Mouse (Mus musculus) ES-E14 (cell line): ENCODE results near the gene Tsfm. TPM values are rescaled to one million over a fixed set of nuclear protein-coding genes. Genes with fewer than 3 reads are reported as not detected.
A peak's percentile ranks its signal among the peaks of the same experiment; 100 is the strongest.

Experiments used
- DNase-seq: peaks from one replicate; pipeline ENCODE4 v3.0.0-alpha.2; 2013; ENCODE audit warnings: low read depth, low spot score
- H3K27ac ChIP-seq: 2 replicates; pipeline ENCODE4 v1.5.1; 2012; ENCODE audit warnings: low read depth, mild to moderate bottlenecking, low read length, moderate library complexity, mixed read lengths; ENCODE audit not compliant: poor library complexity, insufficient read depth, severe bottlenecking
- H3K36me3 ChIP-seq: 2 replicates; pipeline ENCODE4 v1.6.1; 2012; ENCODE audit warnings: mild to moderate bottlenecking, low read length, moderate library complexity, mixed read lengths; ENCODE audit not compliant: control insufficient read depth, poor library complexity, insufficient read depth, severe bottlenecking
- H3K4me1 ChIP-seq, 2 experiments: fragments of 150-350 bp in 1 of 2; sonication (generic) in 1 of 2; 2 replicates each; pipeline ENCODE4 v1.6.1; 2012; ENCODE audit warnings: low read length in 2 of 2, mild to moderate bottlenecking in 1 of 2, mixed read lengths in 1 of 2; ENCODE audit not compliant: control insufficient read depth in 2 of 2, insufficient read depth in 2 of 2, poor library complexity in 1 of 2
- H3K4me3 ChIP-seq, 2 experiments: fragments of 150-350 bp in 1 of 2; sonication (generic) in 1 of 2; 2 replicates each; pipeline ENCODE4 v1.5.1; 2012; ENCODE audit warnings: low read length in 2 of 2, low read depth in 1 of 2, mild to moderate bottlenecking in 1 of 2, mixed read lengths in 1 of 2; ENCODE audit not compliant: insufficient read depth in 1 of 2, poor library complexity in 1 of 2, severe bottlenecking in 1 of 2
- H3K9ac ChIP-seq: 2 replicates; pipeline ENCODE4 v1.6.1; 2012; ENCODE audit warnings: low read depth, mild to moderate bottlenecking, low read length, mixed read lengths; ENCODE audit not compliant: poor library complexity, insufficient read depth, severe bottlenecking
- H3K9me3 ChIP-seq: fragments of 150-350 bp; sonication (generic); 2 replicates; pipeline ENCODE4 v1.6.1; 2012; ENCODE audit warnings: low read depth, mild to moderate bottlenecking, low read length; ENCODE audit not compliant: control insufficient read depth, insufficient read depth
- CHD2 ChIP-seq: IDR thresholded peaks from 2 replicates; pipeline ENCODE4 v1.6.1; 2014; ENCODE audit warnings: mild to moderate bottlenecking, low read depth, low read length, inconsistent platforms
- HCFC1 ChIP-seq: IDR thresholded peaks from 2 replicates; pipeline ENCODE4 v1.6.1; 2012; ENCODE audit warnings: low read length, inconsistent platforms, borderline replicate concordance; ENCODE audit not compliant: insufficient read depth
- MAFK ChIP-seq: IDR thresholded peaks from 2 replicates; pipeline ENCODE4 v1.6.1; 2014; ENCODE audit warnings: mild to moderate bottlenecking, low read depth, low read length, inconsistent platforms; ENCODE audit not compliant: insufficient read depth
- ZC3H11A ChIP-seq: IDR thresholded peaks from 2 replicates; pipeline ENCODE4 v1.6.1; 2012; ENCODE audit warnings: low read depth, mild to moderate bottlenecking, inconsistent platforms, low read length, borderline replicate concordance
- ZNF384 ChIP-seq: IDR thresholded peaks from 2 replicates; pipeline ENCODE4 v1.6.1; 2012; ENCODE audit warnings: low read depth, low read length, inconsistent platforms
- in situ Hi-C, 2 experiments: fragments of 600-800 bp; cut with MboI; formaldehyde crosslinking; loops; one replicate each; pipeline ENCODE4 v1.15.1; 2025; ENCODE audit warnings: low sequenced_read_pairs in 2 of 2, inconsistent platforms in 1 of 2; ENCODE audit not compliant: unreplicated experiment in 2 of 2
- total RNA-seq: library from RNA; depleted of rRNA; stranded (reverse); fragments of 300-350 nt; gene quantifications from 2 replicates; pipeline ENCODE4 v1.2.3, GENCODE M21; 2012; rRNA removed

Gene Tsfm
- total RNA-seq, 1 experiment, result 60.9 TPM

DNA sequence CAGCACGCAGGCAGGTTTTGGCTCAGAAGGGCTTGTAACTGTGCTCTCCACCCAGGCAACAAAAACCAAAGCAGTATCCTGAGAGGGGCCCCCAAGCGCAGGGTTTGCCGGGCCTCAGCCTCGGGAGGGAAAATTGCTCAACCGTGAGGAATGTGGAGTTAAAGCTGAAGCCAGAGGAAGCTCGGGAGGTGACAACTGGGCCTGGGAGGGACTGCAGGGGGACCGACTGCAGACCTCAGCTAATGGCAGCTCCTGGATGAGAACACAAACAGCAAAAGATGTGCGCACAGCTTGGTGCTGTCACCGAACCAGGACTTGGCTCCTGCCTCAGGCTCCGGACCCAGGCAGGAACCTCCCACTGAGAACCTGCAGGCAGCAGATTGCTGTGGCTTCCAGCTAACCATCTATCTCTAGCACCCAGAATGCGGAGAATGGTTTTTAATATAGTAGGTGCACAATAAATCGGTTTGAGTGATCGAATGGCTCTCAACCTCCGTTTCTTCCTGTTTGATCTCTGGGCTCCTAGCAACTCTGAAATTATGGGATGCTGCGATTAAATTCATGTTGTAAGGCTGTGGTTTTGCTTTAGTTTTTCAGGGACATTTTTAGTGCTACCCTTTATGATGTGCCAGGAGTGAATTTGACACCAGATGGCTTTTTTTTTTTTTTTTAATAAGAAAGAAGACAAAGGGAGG lies 68.2 kb downstream of the Tsfm start:
- Histone ChIP-seq H3K27ac (0 out of 2 replicates have a peak overlapping the region, but pooled peaks have one; percentile 13), H3K4me3 (peak overlapping the region; percentile 5 to 11; a peak in 3 of 4 replicates), H3K36me3 (no peaks in the 10 kb centered on the region), H3K9ac (peak overlapping the region; percentile 7; the same call in 1 of the 2 replicates), H3K9me3 (no peaks in the 10 kb centered on the region), H3K4me1 (peaks cover 5 to 20% of the 10 kb centered on the region in 2 experiments; a peak in 3 of 4 replicates)
- no peak for TF ChIP-seq HCFC1
- no peak for TF ChIP-seq ZC3H11A
- no peak for TF ChIP-seq MAFK
- no peak for TF ChIP-seq ZNF384
- TF ChIP-seq CHD2, result no peak
- no peak for DNase-seq
- in situ Hi-C loops, result no loop called here

DNA sequence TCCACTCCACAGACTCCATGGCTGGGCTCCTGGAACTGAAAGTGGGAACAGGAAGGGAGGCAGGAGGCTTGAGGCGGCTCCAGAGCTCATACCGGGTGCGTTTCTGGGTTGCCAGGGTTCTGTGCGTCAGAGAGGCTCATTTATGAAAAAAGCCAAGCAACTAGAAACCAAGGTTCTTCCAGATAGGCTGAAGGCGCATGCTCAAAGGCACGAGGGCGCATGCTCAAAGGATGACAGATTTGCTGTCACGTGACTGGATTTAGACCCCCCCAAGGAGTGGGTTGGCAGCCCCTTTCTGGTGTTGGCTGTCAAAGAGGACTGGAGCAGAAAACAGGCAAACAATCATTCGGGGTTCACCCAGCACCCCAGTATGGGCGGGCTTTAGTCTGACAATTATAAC lies 68.9 kb downstream of the Tsfm start:
- no peak overlapping the region for H3K27ac ChIP-seq
- no peak for DNase-seq
- TF ChIP-seq ZNF384, result no peak
- no peak for TF ChIP-seq ZC3H11A
- TF ChIP-seq MAFK, result no peak
- TF ChIP-seq CHD2, result no peak
- no peak for TF ChIP-seq HCFC1
- H3K9ac ChIP-seq, result peak overlapping the region; percentile 9; the same call in 1 of the 2 replicates
- peaks cover 8 to 23% of the 10 kb centered on the region in 2 experiments for H3K4me1 ChIP-seq
- in situ Hi-C loops, result no loop called here
- no peaks in the 10 kb centered on the region for H3K9me3 ChIP-seq
- H3K4me3 ChIP-seq, result no peak overlapping the region; a peak in 1 of 4 replicates
- no peaks in the 10 kb centered on the region for H3K36me3 ChIP-seq

Other genes starting within 250 kb of the Tsfm start
- 12.1 and 12.2 TPM in 2 replicates for gene Atp23, start 129.5 kb downstream of the Tsfm start, total RNA-seq
- gene Ctdsp2, start 52.1 kb downstream of the Tsfm start, total RNA-seq, result 28.5 and 38.1 TPM in 2 replicates
- 0.18 and 0.32 TPM in 2 replicates for gene Avil, start 30.1 kb downstream of the Tsfm start, total RNA-seq
- 20.4 and 21.4 TPM in 2 replicates for gene Mettl1, start 10.6 kb upstream of the Tsfm start, total RNA-seq
- 0.11 and 0.49 TPM in 2 replicates for gene Eef1akmt3, start 10.7 kb upstream of the Tsfm start, total RNA-seq
- gene Cyp27b1, start 17.4 kb upstream of the Tsfm start, total RNA-seq, result 0.40 and 0.74 TPM in 2 replicates
- gene March9, start 29.3 kb upstream of the Tsfm start, total RNA-seq, result 4.6 and 8.3 TPM in 2 replicates
- 502 and 522 TPM in 2 replicates for gene Cdk4, start 32.7 kb upstream of the Tsfm start, total RNA-seq
- 121 and 154 TPM in 2 replicates for gene Tspan31, start 39.4 kb upstream of the Tsfm start, total RNA-seq
- gene Agap2, start 44.4 kb upstream of the Tsfm start, total RNA-seq, result 1.4 and 2.0 TPM in 2 replicates
- gene Os9, start 90.3 kb upstream of the Tsfm start, total RNA-seq, result 29.4 and 48.6 TPM in 2 replicates
- gene B4galnt1, start 134.4 kb upstream of the Tsfm start, total RNA-seq, result 4.5 and 8.6 TPM in 2 replicates
- gene Slc26a10, start 149.8 kb upstream of the Tsfm start, total RNA-seq, result 7.4 and 12.2 TPM in 2 replicates
- gene Arhgef25, start 159.2 kb upstream of the Tsfm start, total RNA-seq, result 39.2 and 87.7 TPM in 2 replicates
- gene Dtx3, start 164.9 kb upstream of the Tsfm start, total RNA-seq, result 29.5 and 75.5 TPM in 2 replicates
- gene Pip4k2c, start 180.7 kb upstream of the Tsfm start, total RNA-seq, result 41.7 and 47.4 TPM in 2 replicates
- 6.2 and 11.2 TPM in 2 replicates for gene Kif5a, start 232.5 kb upstream of the Tsfm start, total RNA-seq
- gene Dctn2, start 235.5 kb upstream of the Tsfm start, total RNA-seq, result 139 and 157 TPM in 2 replicates